8 mouse cellular contexts compared by ENCODE assay signal in the genomic region with DNA sequence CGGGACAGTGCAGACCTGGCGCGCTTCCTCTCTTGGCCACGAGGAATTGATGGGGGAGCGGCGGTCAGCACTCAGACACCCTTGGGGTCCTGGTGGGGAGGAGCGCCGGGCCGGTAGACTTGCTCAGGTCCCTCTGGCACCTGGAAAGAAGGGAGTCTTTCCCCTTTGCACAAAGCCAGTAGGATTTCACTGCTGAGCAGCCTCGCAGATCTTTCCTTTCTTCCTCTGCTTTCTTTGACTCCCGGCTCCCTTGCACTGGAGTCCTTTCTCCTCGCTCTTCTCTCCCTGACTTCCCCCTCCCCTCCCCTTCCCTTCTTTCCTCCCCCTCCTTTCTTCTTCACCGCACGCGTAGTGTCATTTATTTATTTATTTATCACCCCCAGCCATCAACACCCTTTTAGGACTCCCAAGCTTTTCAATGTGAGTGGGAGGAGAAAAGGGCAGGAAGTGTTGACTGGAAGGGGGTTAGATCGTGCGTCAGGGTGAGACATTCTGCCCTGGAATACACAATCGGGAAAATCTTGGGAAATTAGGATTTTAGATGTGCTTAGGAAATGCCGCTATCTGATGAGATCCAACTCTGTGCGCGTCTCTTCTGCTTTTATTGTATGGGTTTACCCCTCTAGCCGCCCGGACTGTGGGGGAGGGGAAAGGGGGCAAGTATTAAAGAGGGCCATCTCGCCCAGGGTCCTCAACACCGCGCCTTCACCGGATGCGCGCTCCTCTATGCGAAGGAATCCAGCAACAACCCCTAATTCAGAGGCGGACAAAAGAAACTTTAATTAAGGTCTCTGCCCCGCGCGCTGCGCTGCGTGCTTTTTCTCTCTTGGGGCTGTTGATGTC. TPM values are rescaled to one million over a fixed set of nuclear protein-coding genes. Genes with fewer than 3 reads are reported as not detected.
DNase-seq lines count a peak whose midpoint lies in the region; ATAC-seq and TF ChIP-seq lines count a peak whose summit lies in the region.

No protein-coding gene starts in this region.

- peak; percentile 51 for DNase-seq in left cerebral cortex, postnatal 4 days
- no peak for DNase-seq in left cerebral cortex, adult 18-20 months (ENCODE audit: low spot score in 2 of 2)
- DNase-seq in brain, embryonic 14.5 days (ENCODE audit: low read depth), result peak; percentile 92
- peak; percentile 71 for DNase-seq in retina, embryonic 14.5 days (ENCODE audit: low spot score)
- DNase-seq in frontal cortex, postnatal 14 days (ENCODE audit: low spot score in 2 of 2), result no peak
- no peak for DNase-seq in layer of hippocampus, adult 9-11 months

- ATAC-seq in heart, embryonic 14.5 days (ENCODE audit: insufficient number of reproducible peaks, insufficient read depth, low FRiP score, low read depth), result no peak
- no peak for ATAC-seq in limb, embryonic 12.5 days (ENCODE audit: insufficient number of reproducible peaks, insufficient read depth, low FRiP score, low TSS enrichment, low read depth)

- peak overlapping the region; percentile 85 for H3K4me2 ChIP-seq in heart, embryonic 14.5 days (ENCODE audit: low read length)
- H3K4me2 ChIP-seq in limb, embryonic 12.5 days, result peak overlapping the region; percentile 78

- under 1% methylated on average over 36 of the region's 36 CpGs for WGBS in heart, embryonic 14.5 days
- WGBS in limb, embryonic 12.5 days, result under 1% methylated on average over 36 of the region's 36 CpGs

- no peaks in the 10 kb centered on the region for H3K27me3 ChIP-seq in heart, embryonic 14.5 days (ENCODE audit: control insufficient read depth, insufficient read depth, low read length)
- no peaks in the 10 kb centered on the region for H3K27me3 ChIP-seq in limb, embryonic 12.5 days

- intact Hi-C loops in left cerebral cortex, postnatal 4 days (cut with DNase I), result loop anchor here (5.0 to 10.0 kb wide), 4 partner anchors 296 to 1064 kb away; no protein-coding TSS in a partner anchor

- peak overlapping the region; percentile 80 for H3K9ac ChIP-seq in heart, embryonic 14.5 days (ENCODE audit: low read length)
- peak overlapping the region; percentile 92 for H3K9ac ChIP-seq in limb, embryonic 12.5 days (replicated peaks)

- no peaks in the 10 kb centered on the region for H3K36me3 ChIP-seq in heart, embryonic 14.5 days (ENCODE audit: control insufficient read depth, insufficient read depth, low read length)
- H3K36me3 ChIP-seq in limb, embryonic 12.5 days, result no peaks in the 10 kb centered on the region

- H3K27ac ChIP-seq in heart, embryonic 14.5 days (replicated peaks in 1 of 2; ENCODE audit: control insufficient read depth in 1 of 2, insufficient read depth in 1 of 2, low read depth in 2 of 2, low read length in 2 of 2), result peak overlapping the region; percentile 6 to 36; a peak in 2 of 4 replicates
- H3K27ac ChIP-seq in limb, embryonic 12.5 days, result peak overlapping the region; percentile 97

- H3K9me3 ChIP-seq in heart, embryonic 14.5 days (ENCODE audit: control insufficient read depth, low read length), result no peaks in the 10 kb centered on the region
- H3K9me3 ChIP-seq in limb, embryonic 12.5 days, result no peaks in the 10 kb centered on the region

- peaks cover 4 to 19% of the 10 kb centered on the region in 2 experiments; a peak in 3 of 4 replicates for H3K4me1 ChIP-seq in heart, embryonic 14.5 days (ENCODE audit: control insufficient read depth in 2 of 2, insufficient read depth in 2 of 2, low read length in 2 of 2)
- peaks cover 17% of the 10 kb centered on the region; the same call in 1 of the 2 replicates for H3K4me1 ChIP-seq in limb, embryonic 12.5 days (replicated peaks)

- peak; percentile 28; the same call in 1 of the 2 replicates for TF ChIP-seq CTCF in brain, embryonic 14.5 days (IDR thresholded peaks at IDR 0.05; ENCODE audit: borderline replicate concordance, extremely low read depth, insufficient read depth, insufficient read length)

- peak; percentile 47; the same call in 1 of the 2 replicates for TF ChIP-seq POLR2A in brain, embryonic 14.5 days (IDR thresholded peaks at IDR 0.05; ENCODE audit: borderline replicate concordance, extremely low read depth, insufficient read depth, insufficient read length, poor library complexity, severe bottlenecking)

- peak overlapping the region; percentile 72 to 74 for H3K4me3 ChIP-seq in heart, embryonic 14.5 days (ENCODE audit: control insufficient read depth in 1 of 2, insufficient read depth in 1 of 2, low read depth in 1 of 2, low read length in 2 of 2)
- H3K4me3 ChIP-seq in limb, embryonic 12.5 days (replicated peaks), result peak overlapping the region; percentile 67

RNA-seq across cellular contexts. Expression of a gene that starts 1.0 kb away (rescaled TPM):
- total RNA-seq in left cerebral cortex, postnatal 4 days (2021), result 100 to 1,000 TPM; 140 to 143 TPM
- 10 to 100 TPM; 51.8 to 56.4 TPM for total RNA-seq in left cerebral cortex, adult 18-20 months (2021)
- polyA plus RNA-seq in brain, embryonic 14.5 days (2012; rRNA removed), result 76.3 and 93.8 TPM in 2 replicates
- 1.7 and 3.7 TPM in 2 replicates for polyA plus RNA-seq in heart, embryonic 14.5 days (2014; fragmentation: Nextera tagmentation; extraction: Ambion mirVana)
- 7.0 and 8.4 TPM in 2 replicates for polyA plus RNA-seq in limb, embryonic 12.5 days (2016; fragmentation: Nextera tagmentation; extraction: Ambion mirVana)

Comparison
In these comparisons a context has a peak if more than half of its experiments do, and no peak if none do; other contexts are left out.
1. DNase-seq: peak in left cerebral cortex, postnatal 4 days (single experiment), brain, embryonic 14.5 days (single experiment) and retina, embryonic 14.5 days (single experiment); none in left cerebral cortex, adult 18-20 months (0 of 2), frontal cortex, postnatal 14 days (0 of 2) and layer of hippocampus, adult 9-11 months (single experiment).